ENCODE assay signal across 8 mouse cellular contexts in the genomic region with DNA sequence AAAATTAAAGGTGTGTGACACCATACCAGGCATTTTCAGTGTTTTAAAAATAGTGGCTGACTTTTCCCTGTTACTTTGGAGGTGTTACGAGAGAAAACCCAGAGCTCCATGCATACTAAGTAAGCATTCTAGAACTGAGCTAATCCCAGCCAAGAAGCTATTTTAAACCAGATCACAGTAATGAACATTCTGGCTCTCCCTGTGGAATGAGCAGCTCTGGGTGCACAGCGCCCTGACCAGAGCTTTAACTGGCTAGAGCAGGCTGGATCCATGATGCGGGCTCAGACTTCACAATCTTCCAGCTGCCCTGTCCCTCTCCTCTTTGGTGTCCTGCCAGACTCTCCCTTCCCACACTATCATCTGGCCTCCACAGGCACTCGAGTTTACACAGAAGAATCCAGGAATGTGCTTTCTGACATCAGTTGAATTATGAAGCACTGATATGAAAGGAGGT. TPM values are rescaled to one million over a fixed set of nuclear protein-coding genes. Genes with fewer than 3 reads are reported as not detected.
DNase-seq lines count a peak whose midpoint lies in the region; ATAC-seq and TF ChIP-seq lines count a peak whose summit lies in the region.

No protein-coding gene starts in this region.

- H3K27ac ChIP-seq in liver, postnatal 0 days (ENCODE audit: low read depth): no peak overlapping the region
- H3K27ac ChIP-seq in heart, embryonic 14.5 days (replicated peaks in 1 of 2; ENCODE audit: control insufficient read depth in 1 of 2, insufficient read depth in 1 of 2, low read depth in 2 of 2, low read length in 2 of 2): peak overlapping the region; percentile 99
- peak overlapping the region; percentile 45 for H3K27ac ChIP-seq in liver, embryonic 12.5 days

- no peak overlapping the region for H3K9ac ChIP-seq in liver, postnatal 0 days (replicated peaks)
- H3K9ac ChIP-seq in heart, embryonic 14.5 days (ENCODE audit: low read length): peak overlapping the region; percentile 74
- no peak overlapping the region for H3K9ac ChIP-seq in liver, embryonic 12.5 days

- 74% methylated on average over 4 of the region's 4 CpGs for WGBS in liver, postnatal 0 days (ENCODE audit: insufficient replicate concordance)
- 14% methylated on average over 4 of the region's 4 CpGs for WGBS in heart, embryonic 14.5 days
- WGBS in liver, embryonic 12.5 days (ENCODE audit: insufficient replicate concordance): 67% methylated on average over 4 of the region's 4 CpGs

- no peak for TF ChIP-seq EP300 in liver, postnatal 0 days (IDR thresholded peaks at IDR 0.05; ENCODE audit: low read depth)

- TF ChIP-seq CTCF in liver, postnatal 0 days (IDR thresholded peaks at IDR 0.05; ENCODE audit: low read depth): no peak

- ATAC-seq in liver, postnatal 0 days: no peak
- ATAC-seq in heart, embryonic 14.5 days (ENCODE audit: insufficient number of reproducible peaks, insufficient read depth, low FRiP score, low read depth): peak; percentile 90
- ATAC-seq in liver, embryonic 12.5 days: no peak
- no peak for ATAC-seq in erythroid progenitor cell, adult 5-6 weeks (replicated peaks; ENCODE audit: low FRiP score, poor library complexity, severe bottlenecking)

- no peaks in the 10 kb centered on the region for H3K27me3 ChIP-seq in liver, postnatal 0 days (ENCODE audit: insufficient read depth, low read length)
- H3K27me3 ChIP-seq in heart, embryonic 14.5 days (ENCODE audit: control insufficient read depth, insufficient read depth, low read length): no peaks in the 10 kb centered on the region
- no peaks in the 10 kb centered on the region for H3K27me3 ChIP-seq in liver, embryonic 12.5 days (replicated peaks)

- H3K36me3 ChIP-seq in liver, postnatal 0 days (replicated peaks; ENCODE audit: insufficient read depth, low read length): 0 out of 2 replicates have a peak, but pooled peaks cover 9% of the 10 kb centered on the region
- peaks cover 57% of the 10 kb centered on the region for H3K36me3 ChIP-seq in heart, embryonic 14.5 days (ENCODE audit: control insufficient read depth, insufficient read depth, low read length)
- H3K36me3 ChIP-seq in liver, embryonic 12.5 days: peaks cover 45% of the 10 kb centered on the region

- no peak overlapping the region for H3K4me3 ChIP-seq in liver, postnatal 0 days (ENCODE audit: low read depth, low read length)
- peak overlapping the region; percentile 29 to 41; a peak in 1 of 4 replicates for H3K4me3 ChIP-seq in heart, embryonic 14.5 days (ENCODE audit: control insufficient read depth in 1 of 2, insufficient read depth in 1 of 2, low read depth in 1 of 2, low read length in 2 of 2)
- H3K4me3 ChIP-seq in liver, embryonic 12.5 days: no peak overlapping the region

- peak; percentile 24 for DNase-seq in liver
- DNase-seq in liver, postnatal 0 days: no peak
- DNase-seq in telencephalon, adult 2 months (ENCODE audit: low read depth, low spot score): peak; percentile 72
- no peak for DNase-seq in retina, embryonic 14.5 days (ENCODE audit: low spot score)
- no peak for DNase-seq in neural tube, embryonic 10.5 days (ENCODE audit: extremely low spot score, low spot score)

- no peak overlapping the region for H3K4me2 ChIP-seq in liver, postnatal 0 days (ENCODE audit: low read depth, low read length)
- peak overlapping the region; percentile 65 for H3K4me2 ChIP-seq in heart, embryonic 14.5 days (ENCODE audit: low read length)
- no peak overlapping the region for H3K4me2 ChIP-seq in liver, embryonic 12.5 days

- H3K9me3 ChIP-seq in liver, postnatal 0 days (ENCODE audit: low read length): no peaks in the 10 kb centered on the region
- H3K9me3 ChIP-seq in heart, embryonic 14.5 days (ENCODE audit: control insufficient read depth, low read length): no peaks in the 10 kb centered on the region
- H3K9me3 ChIP-seq in liver, embryonic 12.5 days (replicated peaks): no peaks in the 10 kb centered on the region

- H3K4me1 ChIP-seq in liver, postnatal 0 days (ENCODE audit: insufficient read depth): 0 out of 2 replicates have a peak, but pooled peaks cover 10% of the 10 kb centered on the region
- peaks cover 36 to 62% of the 10 kb centered on the region in 2 experiments for H3K4me1 ChIP-seq in heart, embryonic 14.5 days (ENCODE audit: control insufficient read depth in 2 of 2, insufficient read depth in 2 of 2, low read length in 2 of 2)
- H3K4me1 ChIP-seq in liver, embryonic 12.5 days: peaks cover 38% of the 10 kb centered on the region

RNA-seq across cellular contexts. Expression of gene Ubfd1, which starts 21.8 kb away (rescaled TPM):
- 10.9 and 11.0 TPM in 2 replicates for polyA plus RNA-seq in liver, postnatal 0 days (2015; fragmentation: Nextera tagmentation; extraction: Ambion mirVana)
- polyA plus RNA-seq in heart, embryonic 14.5 days (2014; fragmentation: Nextera tagmentation; extraction: Ambion mirVana): 66.4 TPM in 2 replicates
- polyA plus RNA-seq in liver, embryonic 12.5 days (2016; fragmentation: Nextera tagmentation; extraction: Ambion mirVana): 38.3 and 41.1 TPM in 2 replicates
- 11.2 and 13.0 TPM in 2 replicates for total RNA-seq in erythroid progenitor cell, adult 5-6 weeks (2015; ENCODE audit: low replicate concordance)
- 1.7 and 10.4 TPM in 2 replicates for total RNA-seq in erythroid progenitor cell, adult 5-6 weeks (2017; ENCODE audit: low replicate concordance)

RNA-seq across cellular contexts. Expression of gene Ears2, which starts 21.9 kb away (rescaled TPM):
- 8.3 TPM in 2 replicates for polyA plus RNA-seq in liver, postnatal 0 days (2015; fragmentation: Nextera tagmentation; extraction: Ambion mirVana)
- 39.3 and 41.9 TPM in 2 replicates for polyA plus RNA-seq in heart, embryonic 14.5 days (2014; fragmentation: Nextera tagmentation; extraction: Ambion mirVana)
- polyA plus RNA-seq in liver, embryonic 12.5 days (2016; fragmentation: Nextera tagmentation; extraction: Ambion mirVana): 10.3 and 10.8 TPM in 2 replicates
- total RNA-seq in erythroid progenitor cell, adult 5-6 weeks (2015; ENCODE audit: low replicate concordance): 0.72 TPM in 1 of 2 replicates, not detected in the other
- 0.15 and 0.90 TPM in 2 replicates for total RNA-seq in erythroid progenitor cell, adult 5-6 weeks (2017; ENCODE audit: low replicate concordance)

RNA-seq across cellular contexts. Expression of gene Gga2, which starts 24.2 kb away (rescaled TPM):
- 9.7 and 10.1 TPM in 2 replicates for polyA plus RNA-seq in liver, postnatal 0 days (2015; fragmentation: Nextera tagmentation; extraction: Ambion mirVana)
- 66.3 and 77.8 TPM in 2 replicates for polyA plus RNA-seq in heart, embryonic 14.5 days (2014; fragmentation: Nextera tagmentation; extraction: Ambion mirVana)
- polyA plus RNA-seq in liver, embryonic 12.5 days (2016; fragmentation: Nextera tagmentation; extraction: Ambion mirVana): 65.3 and 68.4 TPM in 2 replicates
- 6.3 and 7.6 TPM in 2 replicates for total RNA-seq in erythroid progenitor cell, adult 5-6 weeks (2015; ENCODE audit: low replicate concordance)
- 4.9 and 7.2 TPM in 2 replicates for total RNA-seq in erythroid progenitor cell, adult 5-6 weeks (2017; ENCODE audit: low replicate concordance)

RNA-seq across cellular contexts. Expression of gene Ndufab1, which starts 56.5 kb away (rescaled TPM):
- polyA plus RNA-seq in liver, postnatal 0 days (2015; fragmentation: Nextera tagmentation; extraction: Ambion mirVana): 554 and 564 TPM in 2 replicates
- polyA plus RNA-seq in heart, embryonic 14.5 days (2014; fragmentation: Nextera tagmentation; extraction: Ambion mirVana): 1,545 and 1,597 TPM in 2 replicates
- polyA plus RNA-seq in liver, embryonic 12.5 days (2016; fragmentation: Nextera tagmentation; extraction: Ambion mirVana): 562 and 614 TPM in 2 replicates
- 88.7 and 168 TPM in 2 replicates for total RNA-seq in erythroid progenitor cell, adult 5-6 weeks (2015; ENCODE audit: low replicate concordance)
- total RNA-seq in erythroid progenitor cell, adult 5-6 weeks (2017; ENCODE audit: low replicate concordance): 19.6 and 45.8 TPM in 2 replicates

Comparison
In these comparisons a context has a peak if more than half of its experiments do, and no peak if none do; other contexts are left out.
1. DNase-seq: peak in liver (single experiment) and telencephalon, adult 2 months (single experiment); none in liver, postnatal 0 days (single experiment), retina, embryonic 14.5 days (single experiment) and neural tube, embryonic 10.5 days (single experiment).
2. H3K4me3 ChIP-seq: peak in heart, embryonic 14.5 days (2 of 2); none in liver, postnatal 0 days (single experiment) and liver, embryonic 12.5 days (single experiment).